Mouse (Mus musculus): Measurements from ENCODE around the gene Tll2. TPM values are rescaled to one million over a fixed set of nuclear protein-coding genes. Genes with fewer than 3 reads are reported as not detected.
A peak's percentile ranks its signal among the peaks of the same experiment; 100 is the strongest.

Gene Tll2
- polyA plus RNA-seq, 1 experiment from 2014 or later: 0.05 TPM

DNA sequence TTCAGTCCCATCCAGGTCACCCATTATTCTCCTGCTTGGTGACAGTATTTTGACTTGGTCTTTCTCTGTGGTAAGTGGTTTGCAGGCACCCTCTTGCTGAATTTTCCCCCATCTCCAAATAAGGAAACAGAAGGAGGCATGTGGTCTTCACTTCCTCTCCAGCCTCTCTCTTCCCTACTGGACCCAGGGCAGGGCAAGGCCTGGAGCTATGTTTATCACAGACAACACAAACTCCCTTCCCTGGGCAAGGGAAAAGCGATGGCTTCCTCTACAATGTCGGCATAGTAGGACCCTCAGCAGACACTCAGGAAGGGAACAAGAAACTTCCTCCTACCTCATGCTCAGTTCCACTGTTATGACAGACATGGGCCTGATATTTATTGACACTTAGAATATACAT lies 114.7 kb downstream of the Tll2 start:
- H3K4me3 ChIP-seq (ENCODE audit: low read depth, low read length): no peak overlapping the region
- no peaks in the 10 kb centered on the region for H3K36me3 ChIP-seq (ENCODE audit: insufficient read depth)
- no peak overlapping the region for H3K9ac ChIP-seq
- no peak overlapping the region for H3K4me2 ChIP-seq
- H3K9me3 ChIP-seq (ENCODE audit: low read depth, low read length): no peaks in the 10 kb centered on the region
- no peak overlapping the region for H3K27ac ChIP-seq (ENCODE audit: low read depth)
- DNase-seq: no peak
- WGBS: 47% methylated on average over 2 of the region's 2 CpGs
- no peak for ATAC-seq (ENCODE audit: insufficient read depth)
- TF ChIP-seq CTCF (IDR thresholded peaks at IDR 0.05; ENCODE audit: low read depth): no peak
- H3K4me1 ChIP-seq (ENCODE audit: insufficient read depth): no peaks in the 10 kb centered on the region
- H3K27me3 ChIP-seq (ENCODE audit: insufficient read depth, low read length): no peaks in the 10 kb centered on the region

DNA sequence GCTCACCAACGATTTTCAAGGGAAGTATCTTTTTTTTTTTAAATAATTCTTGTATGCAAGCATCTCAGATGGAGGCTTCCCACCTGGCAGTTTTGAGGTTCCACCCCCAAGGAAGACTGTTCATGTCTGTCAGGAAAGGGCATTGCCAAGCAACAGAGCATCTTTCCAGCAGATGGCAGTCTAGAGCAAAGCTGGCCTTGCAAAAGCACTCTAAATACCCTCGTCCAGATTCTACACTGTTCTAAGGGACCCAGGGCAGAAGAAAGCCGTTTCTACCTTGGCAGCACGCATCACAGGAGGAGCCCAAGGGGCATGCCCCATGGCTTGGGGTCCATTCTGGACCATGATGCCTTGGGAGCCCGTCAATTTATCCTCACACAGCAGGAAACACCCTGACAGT lies 116.8 kb downstream of the Tll2 start:
- TF ChIP-seq CTCF (IDR thresholded peaks at IDR 0.05; ENCODE audit: low read depth): peak; percentile 87
- Histone ChIP-seq H3K27ac (ENCODE audit: low read depth) (no peak overlapping the region), H3K4me2 (no peak overlapping the region), H3K4me1 (ENCODE audit: insufficient read depth) (no peaks in the 10 kb centered on the region), H3K27me3 (ENCODE audit: insufficient read depth, low read length) (no peaks in the 10 kb centered on the region), H3K9me3 (ENCODE audit: low read depth, low read length) (no peaks in the 10 kb centered on the region), H3K9ac (no peak overlapping the region), H3K4me3 (ENCODE audit: low read depth, low read length) (no peak overlapping the region), H3K36me3 (ENCODE audit: insufficient read depth) (no peaks in the 10 kb centered on the region)
- ATAC-seq (ENCODE audit: insufficient read depth): no peak
- DNase-seq: peak; percentile 89
- 13% methylated on average over 5 of the region's 5 CpGs for WGBS

- Histone ChIP-seq H3K27ac (ENCODE audit: low read depth) (no peak overlapping the region), H3K4me2 (peak overlapping the region; percentile 44), H3K4me1 (ENCODE audit: insufficient read depth) (no peaks in the 10 kb centered on the region), H3K36me3 (ENCODE audit: insufficient read depth) (no peaks in the 10 kb centered on the region), H3K27me3 (ENCODE audit: insufficient read depth, low read length) (no peaks in the 10 kb centered on the region), H3K9me3 (ENCODE audit: low read depth, low read length) (no peaks in the 10 kb centered on the region), H3K4me3 (ENCODE audit: low read depth, low read length) (no peak overlapping the region), H3K9ac (peak overlapping the region; percentile 23; the same call in 1 of the 2 replicates)
- ATAC-seq (ENCODE audit: insufficient read depth): no peak
- no peak for DNase-seq
- TF ChIP-seq CTCF (IDR thresholded peaks at IDR 0.05; ENCODE audit: low read depth): no peak
- WGBS: 33% methylated on average over 18 of the region's 18 CpGs
Observed at GRCm38 (mm10) chr19:41088491-41088890, 118.1 kb downstream of the Tll2 start.

DNA sequence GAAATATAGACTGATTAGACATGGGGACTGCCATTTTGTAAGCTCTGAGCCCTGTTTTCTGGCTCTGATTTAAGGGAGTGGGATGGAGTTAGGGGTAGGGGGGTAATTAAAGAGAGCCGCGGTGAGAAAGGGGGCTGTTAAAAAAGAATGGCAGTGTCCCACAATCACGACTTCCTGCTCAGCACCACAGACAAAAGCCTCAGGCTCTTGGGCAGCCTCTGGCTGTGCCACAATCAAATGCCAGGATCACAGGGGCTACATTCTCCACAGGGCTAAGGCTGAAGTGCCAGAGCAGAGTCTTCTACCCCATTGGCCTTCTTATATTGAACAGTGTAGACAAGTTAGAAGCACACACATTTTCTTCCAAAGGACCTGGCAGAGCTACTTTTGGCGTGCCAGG lies 118.7 kb downstream of the Tll2 start:
- Histone ChIP-seq H3K27me3 (ENCODE audit: insufficient read depth, low read length) (no peaks in the 10 kb centered on the region), H3K4me3 (ENCODE audit: low read depth, low read length) (no peak overlapping the region), H3K9ac (no peak overlapping the region), H3K4me2 (no peak overlapping the region), H3K36me3 (ENCODE audit: insufficient read depth) (no peaks in the 10 kb centered on the region), H3K9me3 (ENCODE audit: low read depth, low read length) (no peaks in the 10 kb centered on the region), H3K27ac (ENCODE audit: low read depth) (no peak overlapping the region), H3K4me1 (ENCODE audit: insufficient read depth) (no peaks in the 10 kb centered on the region)
- TF ChIP-seq CTCF (IDR thresholded peaks at IDR 0.05; ENCODE audit: low read depth): no peak
- 64% methylated on average over 4 of the region's 4 CpGs for WGBS
- ATAC-seq (ENCODE audit: insufficient read depth) (no peak), DNase-seq (no peak)

GRCm38 (mm10) chr19:41086700-41087099 lies 119.9 kb downstream of the Tll2 start:
- no peaks in the 10 kb centered on the region for H3K4me1 ChIP-seq (ENCODE audit: insufficient read depth)
- H3K4me3 ChIP-seq (ENCODE audit: low read depth, low read length): no peak overlapping the region
- no peaks in the 10 kb centered on the region for H3K9me3 ChIP-seq (ENCODE audit: low read depth, low read length)
- ATAC-seq (ENCODE audit: insufficient read depth) (peak; percentile 47; the same call in 1 of the 2 replicates), DNase-seq (peak; percentile 91)
- H3K27ac ChIP-seq (ENCODE audit: low read depth): no peak overlapping the region
- H3K9ac ChIP-seq: no peak overlapping the region
- no peaks in the 10 kb centered on the region for H3K36me3 ChIP-seq (ENCODE audit: insufficient read depth)
- H3K27me3 ChIP-seq (ENCODE audit: insufficient read depth, low read length): no peaks in the 10 kb centered on the region
- WGBS: 7% methylated on average over 2 of the region's 2 CpGs
- TF ChIP-seq CTCF (IDR thresholded peaks at IDR 0.05; ENCODE audit: low read depth): peak; percentile 85
- H3K4me2 ChIP-seq: no peak overlapping the region

DNA sequence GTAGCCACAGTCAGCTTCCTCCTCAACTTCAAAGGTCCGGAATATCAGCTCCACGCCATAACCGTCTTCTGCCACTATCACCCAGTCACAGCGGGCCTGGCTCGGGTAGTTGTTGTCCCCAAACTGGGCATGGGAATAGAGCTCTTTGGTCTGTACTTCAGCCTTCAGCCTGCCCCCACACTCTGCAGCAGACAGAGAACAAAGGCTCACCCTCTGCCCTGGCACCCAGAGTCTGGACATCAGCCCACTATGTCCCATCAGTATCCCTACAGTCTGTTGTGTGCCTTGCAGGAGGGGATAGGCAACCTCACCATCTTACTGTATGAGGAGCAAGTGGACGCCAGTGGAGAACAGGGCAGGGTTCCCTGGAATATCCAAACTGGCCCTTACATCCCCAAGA lies 120.3 kb downstream of the Tll2 start:
- no peak for TF ChIP-seq CTCF (IDR thresholded peaks at IDR 0.05; ENCODE audit: low read depth)
- Histone ChIP-seq H3K9ac (no peak overlapping the region), H3K4me2 (no peak overlapping the region), H3K4me3 (ENCODE audit: low read depth, low read length) (no peak overlapping the region), H3K27me3 (ENCODE audit: insufficient read depth, low read length) (no peaks in the 10 kb centered on the region), H3K27ac (ENCODE audit: low read depth) (no peak overlapping the region), H3K4me1 (ENCODE audit: insufficient read depth) (no peaks in the 10 kb centered on the region), H3K36me3 (ENCODE audit: insufficient read depth) (no peaks in the 10 kb centered on the region), H3K9me3 (ENCODE audit: low read depth, low read length) (no peaks in the 10 kb centered on the region)
- 88% methylated on average over 6 of the region's 6 CpGs for WGBS
- no peak for DNase-seq
- ATAC-seq (ENCODE audit: insufficient read depth): no peak

GRCm38 (mm10) chr19:41083646-41084045 lies 123.0 kb downstream of the Tll2 start:
- H3K9me3 ChIP-seq (ENCODE audit: low read depth, low read length): no peaks in the 10 kb centered on the region
- H3K9ac ChIP-seq: no peak overlapping the region
- no peaks in the 10 kb centered on the region for H3K36me3 ChIP-seq (ENCODE audit: insufficient read depth)
- no peaks in the 10 kb centered on the region for H3K4me1 ChIP-seq (ENCODE audit: insufficient read depth)
- no peak for TF ChIP-seq CTCF (IDR thresholded peaks at IDR 0.05; ENCODE audit: low read depth)
- H3K4me2 ChIP-seq: no peak overlapping the region
- no peak overlapping the region for H3K4me3 ChIP-seq (ENCODE audit: low read depth, low read length)
- H3K27ac ChIP-seq (ENCODE audit: low read depth): no peak overlapping the region
- DNase-seq (no peak), ATAC-seq (ENCODE audit: insufficient read depth) (no peak)
- H3K27me3 ChIP-seq (ENCODE audit: insufficient read depth, low read length): no peaks in the 10 kb centered on the region
- 81% methylated on average over 14 of the region's 14 CpGs for WGBS

DNA sequence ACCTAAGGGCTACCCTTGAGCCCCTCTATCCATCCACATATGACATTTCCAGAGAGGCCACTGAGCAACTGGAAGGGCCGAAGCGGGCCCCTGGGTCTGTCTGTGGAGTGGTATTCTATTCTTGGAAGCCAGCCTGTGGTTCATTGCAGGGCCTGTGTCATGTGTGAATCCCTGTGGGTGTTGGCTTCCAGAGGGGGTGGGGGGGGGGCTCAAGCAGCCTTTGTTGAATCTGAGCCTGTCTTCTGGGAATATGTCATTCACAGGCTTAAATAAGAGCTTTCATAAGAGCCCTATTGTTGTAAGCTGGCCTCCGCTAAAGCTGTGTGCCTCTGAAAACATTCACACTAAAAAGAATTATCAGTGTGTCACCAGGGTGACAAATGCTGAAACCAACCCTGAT lies 125.0 kb downstream of the Tll2 start:
- no peak overlapping the region for H3K4me2 ChIP-seq
- no peak for TF ChIP-seq CTCF (IDR thresholded peaks at IDR 0.05; ENCODE audit: low read depth)
- H3K9me3 ChIP-seq (ENCODE audit: low read depth, low read length): no peaks in the 10 kb centered on the region
- no peak overlapping the region for H3K27ac ChIP-seq (ENCODE audit: low read depth)
- H3K27me3 ChIP-seq (ENCODE audit: insufficient read depth, low read length): no peaks in the 10 kb centered on the region
- no peaks in the 10 kb centered on the region for H3K36me3 ChIP-seq (ENCODE audit: insufficient read depth)
- WGBS: 68% methylated on average over 3 of the region's 3 CpGs
- no peak overlapping the region for H3K4me3 ChIP-seq (ENCODE audit: low read depth, low read length)
- H3K9ac ChIP-seq: no peak overlapping the region
- DNase-seq: no peak
- ATAC-seq (ENCODE audit: insufficient read depth): no peak
- H3K4me1 ChIP-seq (ENCODE audit: insufficient read depth): no peaks in the 10 kb centered on the region
